Mouse (Mus musculus) hindbrain, embryonic 11.5 days (tissue): ENCODE data around the gene Anp32e. TPM values are rescaled to one million over a fixed set of nuclear protein-coding genes. Genes with fewer than 3 reads are reported as not detected.

Experiments used
- ATAC-seq: fragments of 200-750 bp; cut with Nextera tagmentation; 2 replicates; pipeline ENCODE4 v1.8.0; 2017; ENCODE audit warnings: mild to moderate bottlenecking, moderate TSS enrichment, moderate library complexity; ENCODE audit not compliant: low FRiP score
- DNase-seq: peaks from one replicate; pipeline ENCODE4 v3.0.0-alpha.2; 2015; ENCODE audit warnings: low spot score
- H3K27ac ChIP-seq: fragments of 300-500 bp; sonication (generic); 2 replicates; pipeline ENCODE4 v1.5.1; 2014; ENCODE audit warnings: mild to moderate bottlenecking, low read depth, low read length
- H3K27me3 ChIP-seq: fragments of 300-500 bp; sonication (generic); 2 replicates; pipeline ENCODE4 v1.6.1; 2014; ENCODE audit warnings: mild to moderate bottlenecking, low read length, moderate library complexity, mixed read lengths; ENCODE audit not compliant: control insufficient read depth, insufficient read depth
- H3K36me3 ChIP-seq: fragments of 300-500 bp; sonication (generic); 2 replicates; pipeline ENCODE4 v1.6.1; 2014; ENCODE audit warnings: mild to moderate bottlenecking, low read length, moderate library complexity, mixed read lengths; ENCODE audit not compliant: control insufficient read depth, insufficient read depth
- H3K4me1 ChIP-seq: fragments of 300-500 bp; sonication (generic); replicated peaks from 2 replicates; pipeline ENCODE4 v1.6.1; 2014; ENCODE audit warnings: low read length, mixed read lengths; ENCODE audit not compliant: control insufficient read depth, insufficient read depth
- H3K4me2 ChIP-seq: fragments of 300-500 bp; sonication (generic); replicated peaks from 2 replicates; pipeline ENCODE4 v1.6.1; 2014; ENCODE audit warnings: mild to moderate bottlenecking, low read depth, low read length
- H3K4me3 ChIP-seq: fragments of 300-500 bp; sonication (generic); 2 replicates; pipeline ENCODE4 v1.5.1; 2014; ENCODE audit warnings: low read depth, low read length
- H3K9ac ChIP-seq: fragments of 300-500 bp; sonication (generic); 2 replicates; pipeline ENCODE4 v1.6.1; 2014; ENCODE audit warnings: low read depth, low read length
- H3K9me3 ChIP-seq: fragments of 300-500 bp; sonication (generic); 2 replicates; pipeline ENCODE4 v1.6.1; 2016; ENCODE audit warnings: low read length; ENCODE audit not compliant: control insufficient read depth
- WGBS: fragments of 180-500 bp; shearing (Covaris S2); extraction: QIAGEN DNeasy Blood & Tissue Kit; methylation state at CpG from one replicate; pipeline ENCODE4 v1.1.7; 2014; 5-methylcytosine and 5-hydroxymethylcytosine counted together
- polyA plus RNA-seq: library from polyadenylated mRNA; unstranded; fragments of >200 nt; fragmentation: Nextera tagmentation; extraction: Ambion mirVana; gene quantifications from 2 replicates; pipeline ENCODE4 v1.2.1, GENCODE M21; 2014

Gene Anp32e
- polyA plus RNA-seq, 1 experiment from 2014 or later: 114 TPM

DNA sequence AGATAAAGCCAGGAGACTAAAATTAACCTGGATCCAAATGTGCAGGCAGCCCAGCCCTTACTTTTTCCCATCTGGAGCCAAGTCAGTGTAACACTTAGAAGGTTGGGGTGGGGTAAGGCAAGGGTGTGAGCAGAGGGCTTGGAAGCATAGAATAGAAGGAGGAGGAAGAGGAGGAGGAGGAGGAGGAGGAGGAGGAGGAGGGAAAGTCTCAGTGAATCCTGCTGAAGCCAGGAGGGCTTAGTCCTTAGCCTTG lies 26.7 kb upstream of the Anp32e start:
- no peak for DNase-seq
- no peak overlapping the region for H3K9ac ChIP-seq
- no peak overlapping the region for H3K27ac ChIP-seq
- no peak for ATAC-seq
- H3K4me3 ChIP-seq: no peak overlapping the region
- H3K4me1 ChIP-seq: peaks cover 13% of the 10 kb centered on the region
- no peaks in the 10 kb centered on the region for H3K36me3 ChIP-seq
- no peaks in the 10 kb centered on the region for H3K9me3 ChIP-seq
- no peaks in the 10 kb centered on the region for H3K27me3 ChIP-seq
- H3K4me2 ChIP-seq: no peak overlapping the region

GRCm38 (mm10) chr3:95902643-95903042 lies 26.4 kb upstream of the Anp32e start:
- Histone ChIP-seq H3K4me3 (no peak overlapping the region; the same call in 1 of the 2 replicates), H3K4me1 (peaks cover 13% of the 10 kb centered on the region)

GRCm38 (mm10) chr3:95903753-95904502 lies 25.1 kb upstream of the Anp32e start:
- Histone ChIP-seq H3K36me3 (no peaks in the 10 kb centered on the region), H3K9me3 (no peaks in the 10 kb centered on the region), H3K9ac (peak overlapping the region; percentile 65), H3K27me3 (no peaks in the 10 kb centered on the region), H3K27ac (peak overlapping the region; percentile 66; the same call in 1 of the 2 replicates), H3K4me3 (peak overlapping the region; percentile 32), H3K4me2 (peak overlapping the region; percentile 52), H3K4me1 (peaks cover 13% of the 10 kb centered on the region)
- DNase-seq (peak; percentile 55), ATAC-seq (no peak)
- 2% methylated on average over 15 of the region's 15 CpGs for WGBS

More at GRCm38 (mm10) chr3:95902643-95903042, 26.4 kb upstream of the Anp32e start:
- Histone ChIP-seq H3K9me3 (no peaks in the 10 kb centered on the region), H3K27ac (no peak overlapping the region), H3K36me3 (no peaks in the 10 kb centered on the region), H3K27me3 (no peaks in the 10 kb centered on the region), H3K9ac (no peak overlapping the region), H3K4me2 (no peak overlapping the region)
- DNase-seq: no peak
- ATAC-seq: no peak
- WGBS: 41% methylated on average over 5 of the region's 6 CpGs

DNA sequence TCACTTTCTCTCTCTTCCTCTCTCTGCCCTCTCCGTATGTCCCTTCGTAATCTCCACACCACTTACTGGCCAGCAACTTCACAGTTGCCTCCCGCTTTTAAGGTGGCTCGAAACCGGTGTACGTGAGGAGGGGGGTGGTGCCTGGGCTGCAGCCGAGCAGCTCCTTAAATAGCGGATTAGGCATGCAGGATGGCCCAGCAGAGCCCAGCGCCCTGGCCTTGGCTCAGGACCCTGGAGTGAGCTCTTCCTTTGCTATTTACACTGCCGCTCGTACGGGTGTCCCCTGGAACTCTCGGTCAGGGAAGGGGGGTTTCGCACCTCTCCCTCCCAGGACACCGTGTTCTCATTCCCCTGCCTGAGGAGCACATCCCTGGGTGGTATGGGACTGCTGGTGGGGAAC lies 24.5 kb upstream of the Anp32e start, which contains the start of gene Car14:
Gene Car14, minus strand, starts transcription at position 124 of the 400 bp plus-strand sequence.
- Histone ChIP-seq H3K27ac (peak within 1 kb of the TSS; percentile 66), H3K27me3 (no peaks in the 10 kb centered on the region), H3K4me3 (peak within 1 kb of the TSS; percentile 32), H3K36me3 (no peaks in the 10 kb centered on the region), H3K4me1 (peaks cover 13% of the 10 kb centered on the region), H3K9ac (peak within 1 kb of the TSS; percentile 65), H3K9me3 (no peaks in the 10 kb centered on the region), H3K4me2 (peak within 1 kb of the TSS; percentile 52)
- under 1% methylated on average over 15 of the region's 15 CpGs for WGBS
- DNase-seq (peak; percentile 58), ATAC-seq (peak; percentile 50)

DNA sequence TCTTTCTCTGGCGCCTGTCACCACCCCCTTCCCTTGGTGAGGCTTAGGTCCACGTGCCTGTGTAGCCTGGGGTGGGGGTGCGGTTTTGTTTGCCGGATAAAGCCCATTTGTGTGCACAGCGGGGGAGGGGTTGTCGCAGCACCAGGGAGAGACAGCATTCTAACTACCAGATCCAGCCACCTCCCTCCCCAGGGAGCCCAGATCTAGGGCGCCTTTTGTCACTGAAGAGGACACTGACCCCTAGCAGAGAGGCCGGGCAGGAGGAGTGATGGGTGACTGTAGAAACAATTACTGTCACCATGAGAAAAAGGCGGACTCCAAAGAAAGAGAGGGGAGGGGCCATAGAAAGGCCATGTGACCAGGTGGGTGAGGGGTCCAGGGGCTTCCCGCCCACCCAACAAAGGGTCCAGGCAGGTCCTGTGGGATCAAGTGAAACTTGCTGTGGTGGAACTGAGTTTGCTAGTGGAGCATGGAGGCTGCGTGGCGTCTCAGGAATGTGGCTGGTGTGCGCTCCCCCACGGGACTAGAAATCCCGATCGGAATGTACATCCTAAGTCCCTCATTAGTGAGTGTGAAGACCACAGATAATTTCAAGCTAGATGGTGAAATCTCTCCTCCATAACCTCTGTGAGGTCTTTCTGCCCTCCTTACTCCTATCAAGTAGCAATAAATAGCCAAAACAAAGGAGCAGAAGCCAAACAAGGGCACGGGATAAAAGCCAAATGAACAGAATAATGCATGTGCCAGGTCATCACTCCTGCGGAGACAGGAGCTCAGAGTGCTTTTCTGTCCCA lies 23.7 kb upstream of the Anp32e start:
- Histone ChIP-seq H3K4me2 (peak overlapping the region; percentile 52), H3K9me3 (no peaks in the 10 kb centered on the region), H3K36me3 (no peaks in the 10 kb centered on the region), H3K4me3 (peak overlapping the region; percentile 32), H3K27ac (peak overlapping the region; percentile 30), H3K9ac (peak overlapping the region; percentile 65), H3K27me3 (no peaks in the 10 kb centered on the region), H3K4me1 (peaks cover 13% of the 10 kb centered on the region)
- under 1% methylated on average over 18 of the region's 18 CpGs for WGBS
- DNase-seq (peak; percentile 76), ATAC-seq (peak; percentile 80)

- no peaks in the 10 kb centered on the region for H3K27me3 ChIP-seq
- H3K9me3 ChIP-seq: no peaks in the 10 kb centered on the region
- ATAC-seq (no peak), DNase-seq (peak; percentile 72)
- peak overlapping the region; percentile 32; the same call in 1 of the 2 replicates for H3K4me3 ChIP-seq
- peaks cover 13% of the 10 kb centered on the region for H3K4me1 ChIP-seq
- 1% methylated on average over 12 of the region's 12 CpGs for WGBS
- H3K4me2 ChIP-seq: peak overlapping the region; percentile 52
- no peak overlapping the region for H3K9ac ChIP-seq
- 0 out of 2 replicates have a peak overlapping the region, but pooled peaks have one; percentile 30 for H3K27ac ChIP-seq
- H3K36me3 ChIP-seq: no peaks in the 10 kb centered on the region
Measured at GRCm38 (mm10) chr3:95905940-95906492, 23.0 kb upstream of the Anp32e start.

DNA sequence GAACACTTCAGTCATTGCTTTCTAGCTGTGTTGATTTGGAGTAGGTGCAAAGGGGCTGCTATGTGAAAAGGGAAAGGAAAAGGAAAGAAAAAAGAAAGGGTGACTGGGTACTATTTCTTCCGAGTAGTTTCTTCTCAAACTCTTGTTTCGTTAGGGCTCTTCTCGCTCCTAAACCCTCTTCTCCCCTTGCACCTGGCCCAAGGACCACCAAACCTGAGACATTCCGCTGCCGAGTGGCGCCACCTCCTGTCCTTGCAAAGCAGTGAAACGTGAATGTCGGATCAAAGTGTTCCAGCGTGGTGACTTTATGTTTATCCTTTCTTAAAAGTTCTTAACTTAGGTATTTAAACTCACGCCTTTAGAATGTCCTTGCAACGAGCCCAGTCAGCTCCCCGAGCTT lies 22.2 kb upstream of the Anp32e start:
- Histone ChIP-seq H3K4me3 (no peak overlapping the region), H3K9me3 (no peaks in the 10 kb centered on the region), H3K9ac (no peak overlapping the region), H3K27ac (no peak overlapping the region), H3K4me2 (peak overlapping the region; percentile 52; the same call in 1 of the 2 replicates), H3K27me3 (no peaks in the 10 kb centered on the region), H3K36me3 (no peaks in the 10 kb centered on the region), H3K4me1 (peaks cover 13% of the 10 kb centered on the region)
- ATAC-seq (no peak), DNase-seq (peak; percentile 70)
- 0% methylated on average over 12 of the region's 12 CpGs for WGBS

DNA sequence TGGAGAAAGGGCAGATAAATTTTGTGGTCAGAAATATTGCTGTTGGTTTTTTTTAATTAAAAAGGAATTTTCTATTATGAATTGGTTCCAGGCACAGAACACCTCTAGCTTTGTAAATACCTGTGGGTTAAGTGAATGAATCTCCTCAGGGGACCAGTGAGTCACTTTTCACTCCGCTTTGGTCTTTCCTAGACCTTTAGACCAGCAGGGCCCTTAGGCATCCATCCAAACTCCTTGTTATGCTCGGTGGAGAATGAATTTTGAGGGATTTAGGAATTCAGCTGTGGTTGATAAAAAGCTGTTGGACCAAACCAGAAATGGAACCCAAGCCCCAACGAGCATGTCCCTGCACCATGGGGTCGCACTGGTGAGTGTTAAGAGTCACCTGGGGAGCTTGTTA lies 21.4 kb upstream of the Anp32e start:
- WGBS: 50% methylated on average over 4 of the region's 4 CpGs
- no peak overlapping the region for H3K4me3 ChIP-seq
- H3K9ac ChIP-seq: no peak overlapping the region
- ATAC-seq (no peak), DNase-seq (no peak)
- no peak overlapping the region for H3K27ac ChIP-seq
- no peak overlapping the region for H3K4me2 ChIP-seq
- H3K4me1 ChIP-seq: peaks cover 13% of the 10 kb centered on the region
- H3K9me3 ChIP-seq: no peaks in the 10 kb centered on the region
- no peaks in the 10 kb centered on the region for H3K36me3 ChIP-seq
- H3K27me3 ChIP-seq: no peaks in the 10 kb centered on the region
